Mouse (Mus musculus) embryonic fibroblast, embryonic 13.5 days (primary cell): ENCODE results near the gene 4930426L09Rik. TPM values are rescaled to one million over a fixed set of nuclear protein-coding genes. Genes with fewer than 3 reads are reported as not detected.

Experiments
- H3K27ac ChIP-seq: 2 replicates; pipeline ENCODE4 v1.5.1; 2012; ENCODE audit warnings: low read length, control low read depth, inconsistent platforms; ENCODE audit not compliant: insufficient read depth
- H3K4me1 ChIP-seq: 2 replicates; pipeline ENCODE4 v1.6.1; 2011; ENCODE audit warnings: low read length; ENCODE audit not compliant: control insufficient read depth, insufficient read depth
- H3K4me3 ChIP-seq: 2 replicates; pipeline ENCODE4 v1.5.1; 2011; ENCODE audit warnings: mild to moderate bottlenecking, control low read depth, low read length; ENCODE audit not compliant: insufficient read depth
- CTCF ChIP-seq: IDR thresholded peaks from 2 replicates; pipeline ENCODE4 v1.5.1; 2011; ENCODE audit warnings: mild to moderate bottlenecking, control low read depth, low read length, moderate library complexity, borderline replicate concordance; ENCODE audit not compliant: insufficient read depth
- POLR2A ChIP-seq: IDR thresholded peaks from 2 replicates; pipeline ENCODE4 v1.6.1; 2011; ENCODE audit warnings: low read depth, mild to moderate bottlenecking, control low read depth, low read length, moderate library complexity
- polyA plus RNA-seq: library from polyadenylated mRNA; stranded (reverse); fragments of >200 nt; gene quantifications from 2 replicates; pipeline ENCODE4 v1.2.4, GENCODE M21; 2011; ENCODE audit warnings: low read depth; ENCODE audit not compliant: missing spikeins, insufficient read length

4930426L09Rik gene
- polyA plus RNA-seq = 5.6 and 5.7 TPM in 2 replicates

GRCm38 (mm10) chr2:18998054-18998478, at the start of gene 4930426L09Rik, which contains the start of gene Pip4k2a:
TSS of gene 4930426L09Rik (plus strand) at chr2:18998343.
TSS of gene Pip4k2a (minus strand) at chr2:18998126.
- Histone ChIP-seq H3K27ac (peak within 1 kb of the TSS; percentile 79), H3K4me3 (peak within 1 kb of the TSS; percentile 93), H3K4me1 (no peaks in the 10 kb centered on the region; the same call in 1 of the 2 replicates)
- TF ChIP-seq POLR2A (peak; percentile 94), CTCF (no peak)

- no peak for TF ChIP-seq CTCF
- no peak for TF ChIP-seq POLR2A
- H3K27ac ChIP-seq = no peak overlapping the region
- H3K4me1 ChIP-seq = peaks cover 7% of the 10 kb centered on the region
- no peak overlapping the region for H3K4me3 ChIP-seq
These were observed 49.4 kb upstream of the 4930426L09Rik start for GRCm38 (mm10) chr2:18948741-18949140.

GRCm38 (mm10) chr2:18950758-18951157, 47.4 kb upstream of the 4930426L09Rik start:
- TF ChIP-seq POLR2A (no peak), CTCF (no peak)
- peaks cover 4% of the 10 kb centered on the region for H3K4me1 ChIP-seq

GRCm38 (mm10) chr2:18952102-18952673, 46.0 kb upstream of the 4930426L09Rik start:
- H3K27ac ChIP-seq = no peak overlapping the region; the same call in 1 of the 2 replicates
- peaks cover 4% of the 10 kb centered on the region for H3K4me1 ChIP-seq
- H3K4me3 ChIP-seq = no peak overlapping the region
- no peak for TF ChIP-seq CTCF
- no peak for TF ChIP-seq POLR2A

More at GRCm38 (mm10) chr2:18950758-18951157, 47.4 kb upstream of the 4930426L09Rik start:
- Histone ChIP-seq H3K27ac (no peak overlapping the region), H3K4me3 (no peak overlapping the region)

- TF ChIP-seq POLR2A = no peak
- TF ChIP-seq CTCF = no peak
- Histone ChIP-seq H3K27ac (no peak overlapping the region), H3K4me3 (no peak overlapping the region), H3K4me1 (peaks cover 7% of the 10 kb centered on the region)
These were observed 43.7 kb upstream of the 4930426L09Rik start for GRCm38 (mm10) chr2:18954422-18954821.

- H3K4me1 ChIP-seq = peaks cover 7% of the 10 kb centered on the region
- no peak for TF ChIP-seq POLR2A
- no peak for TF ChIP-seq CTCF
- H3K27ac ChIP-seq = no peak overlapping the region
- no peak overlapping the region for H3K4me3 ChIP-seq
These were observed 43.1 kb upstream of the 4930426L09Rik start for GRCm38 (mm10) chr2:18955022-18955421.

- TF ChIP-seq CTCF = no peak
- no peak for TF ChIP-seq POLR2A
- Histone ChIP-seq H3K4me1 (peaks cover 7% of the 10 kb centered on the region), H3K4me3 (no peak overlapping the region), H3K27ac (no peak overlapping the region)
These were observed 42.5 kb upstream of the 4930426L09Rik start for GRCm38 (mm10) chr2:18955671-18956070.

GRCm38 (mm10) chr2:18956424-18956823, 41.7 kb upstream of the 4930426L09Rik start:
- no peak overlapping the region for H3K4me3 ChIP-seq
- no peak for TF ChIP-seq POLR2A
- no peak for TF ChIP-seq CTCF
- H3K4me1 ChIP-seq = peaks cover 7% of the 10 kb centered on the region
- H3K27ac ChIP-seq = no peak overlapping the region

- no peak overlapping the region for H3K4me3 ChIP-seq
- H3K4me1 ChIP-seq = peaks cover 7% of the 10 kb centered on the region
These were observed 41.2 kb upstream of the 4930426L09Rik start for GRCm38 (mm10) chr2:18956945-18957344.

GRCm38 (mm10) chr2:18957459-18957858, 40.7 kb upstream of the 4930426L09Rik start:
- H3K27ac ChIP-seq = no peak overlapping the region
- peaks cover 5% of the 10 kb centered on the region for H3K4me1 ChIP-seq
- TF ChIP-seq CTCF = no peak
- no peak overlapping the region for H3K4me3 ChIP-seq

More at GRCm38 (mm10) chr2:18956945-18957344, 41.2 kb upstream of the 4930426L09Rik start:
- TF ChIP-seq CTCF = no peak
- no peak for TF ChIP-seq POLR2A
- H3K27ac ChIP-seq = no peak overlapping the region

GRCm38 (mm10) chr2:18958044-18958443, 40.1 kb upstream of the 4930426L09Rik start:
- Histone ChIP-seq H3K4me3 (no peak overlapping the region), H3K27ac (no peak overlapping the region), H3K4me1 (peaks cover 2% of the 10 kb centered on the region; the same call in 1 of the 2 replicates)
- TF ChIP-seq CTCF (no peak), POLR2A (no peak)
